Mouse (Mus musculus) G1E (cell line): ENCODE results near the gene Rcsd1. TPM values are rescaled to one million over a fixed set of nuclear protein-coding genes. Genes with fewer than 3 reads are reported as not detected.

Experiments used
- ATAC-seq: 2 replicates; pipeline ENCODE4 v1.8.0; 2016; ENCODE audit warnings: mild to moderate bottlenecking; ENCODE audit not compliant: insufficient number of reproducible peaks, poor library complexity, low FRiP score, severe bottlenecking; ENCODE audit errors: extremely low read depth
- DNase-seq: peaks from one replicate; pipeline ENCODE4 v3.0.0; 2012; ENCODE audit warnings: low spot score
- H3K27me3 ChIP-seq: 2 replicates; pipeline ENCODE4 v1.6.1; 2012; ENCODE audit warnings: mild to moderate bottlenecking, low read length, inconsistent platforms; ENCODE audit not compliant: insufficient read depth
- H3K36me3 ChIP-seq: replicated peaks from 2 replicates; pipeline ENCODE3; 2012; ENCODE audit warnings: mild to moderate bottlenecking, inconsistent platforms
- H3K4me1 ChIP-seq: 2 replicates; pipeline ENCODE4 v1.6.1; 2012; ENCODE audit warnings: low read depth, low read length, inconsistent platforms, mixed read lengths; ENCODE audit not compliant: insufficient read depth
- H3K4me3 ChIP-seq: 2 replicates; pipeline ENCODE4 v1.5.1; 2012; ENCODE audit warnings: low read depth, mild to moderate bottlenecking, inconsistent platforms, low read length, moderate library complexity, mixed read lengths
- H3K9me3 ChIP-seq: replicated peaks from 2 replicates; pipeline ENCODE4 v1.6.1; 2012; ENCODE audit warnings: inconsistent platforms
- CTCF ChIP-seq: IDR thresholded peaks from 2 replicates; pipeline ENCODE4 v1.5.1; 2012; ENCODE audit warnings: low read depth, low read length, inconsistent platforms, mixed read lengths
- GATA1 ChIP-seq: IDR thresholded peaks from 2 replicates; pipeline ENCODE4 v1.6.1; 2012; ENCODE audit warnings: borderline replicate concordance, low read length, inconsistent platforms, mixed read lengths
- GATA2 ChIP-seq: IDR thresholded peaks from 2 replicates; pipeline ENCODE4 v1.6.1; 2012; ENCODE audit warnings: low read depth, low read length, inconsistent platforms, borderline replicate concordance
- POLR2AphosphoS5 ChIP-seq: IDR thresholded peaks from 2 replicates; pipeline ENCODE4 v1.6.1; 2012; ENCODE audit warnings: low read depth, low read length, inconsistent platforms; ENCODE audit not compliant: insufficient replicate concordance
- TAL1 ChIP-seq: conservative IDR thresholded peaks from 2 replicates; pipeline ENCODE4 v1.6.1; 2012; ENCODE audit warnings: low read depth, low read length, inconsistent platforms, mixed read lengths
- polyA plus RNA-seq: library from polyadenylated mRNA; stranded (reverse); fragments of >175 nt; gene quantifications from 2 replicates; pipeline ENCODE4 v1.2.3, GENCODE M21; 2012
- total RNA-seq, 2 experiments: library from RNA; stranded (forward) in 1 of 2; stranded (reverse) in 1 of 2; fragments of 200-1000 nt in 1 of 2; fragments of >200 nt in 1 of 2; fragmentation: Nextera tagmentation in 1 of 2; gene quantifications; 2 replicates each; pipeline ENCODE4 v1.2.3; 2014 to 2017

The Rcsd1 gene
- total and polyA plus RNA-seq, 3 experiments = 15.8 to 27.3 (median 16.1) TPM

GRCm38 (mm10) chr1:165642780-165643311 is 66.7 kb downstream of the Rcsd1 start:
- H3K36me3 ChIP-seq = no peaks in the 10 kb centered on the region
- peaks cover 5% of the 10 kb centered on the region for H3K27me3 ChIP-seq
- TF ChIP-seq GATA2 (no peak), GATA1 (no peak), TAL1 (no peak), POLR2AphosphoS5 (no peak), CTCF (no peak)
- H3K4me3 ChIP-seq = peak overlapping the region; percentile 84
- DNase-seq (peak; percentile 50), ATAC-seq (peak; percentile 16; the same call in 1 of the 2 replicates)
- H3K9me3 ChIP-seq = no peaks in the 10 kb centered on the region
- peaks cover 27% of the 10 kb centered on the region for H3K4me1 ChIP-seq

- Histone ChIP-seq H3K36me3 (no peaks in the 10 kb centered on the region), H3K4me3 (peak overlapping the region; percentile 84), H3K9me3 (no peaks in the 10 kb centered on the region), H3K4me1 (peaks cover 27% of the 10 kb centered on the region), H3K27me3 (peaks cover 5% of the 10 kb centered on the region)
- ATAC-seq (peak; percentile 56), DNase-seq (peak; percentile 68)
- TF ChIP-seq TAL1 (no peak), CTCF (no peak), GATA1 (no peak), POLR2AphosphoS5 (no peak), GATA2 (no peak)
Observed at GRCm38 (mm10) chr1:165641786-165642771, 67.5 kb downstream of the Rcsd1 start.

- H3K4me1 ChIP-seq = peaks cover 28% of the 10 kb centered on the region
Observed at GRCm38 (mm10) chr1:165641271-165641771, 68.2 kb downstream of the Rcsd1 start.

GRCm38 (mm10) chr1:165636289-165636688 is 73.3 kb downstream of the Rcsd1 start:
- no peak for TF ChIP-seq CTCF
- Histone ChIP-seq H3K9me3 (no peaks in the 10 kb centered on the region), H3K4me3 (no peak overlapping the region), H3K27me3 (no peaks in the 10 kb centered on the region), H3K36me3 (peaks cover 6% of the 10 kb centered on the region), H3K4me1 (peaks cover 49% of the 10 kb centered on the region)
- no peak for DNase-seq
- ATAC-seq = no peak

More at GRCm38 (mm10) chr1:165641271-165641771, 68.2 kb downstream of the Rcsd1 start:
- no peaks in the 10 kb centered on the region for H3K36me3 ChIP-seq
- no peak for TF ChIP-seq POLR2AphosphoS5
- no peak for TF ChIP-seq CTCF
- no peak for TF ChIP-seq GATA1
- no peak for TF ChIP-seq GATA2
- TF ChIP-seq TAL1 = no peak
- peak overlapping the region; percentile 84 for H3K4me3 ChIP-seq
- peak; percentile 41; the same call in 1 of the 2 replicates for ATAC-seq
- H3K27me3 ChIP-seq = peaks cover 5% of the 10 kb centered on the region
- no peaks in the 10 kb centered on the region for H3K9me3 ChIP-seq
- no peak for DNase-seq

GRCm38 (mm10) chr1:165635055-165635897 is 74.3 kb downstream of the Rcsd1 start:
- DNase-seq (no peak), ATAC-seq (no peak)
- peaks cover 50% of the 10 kb centered on the region for H3K4me1 ChIP-seq
- no peaks in the 10 kb centered on the region for H3K9me3 ChIP-seq
- TF ChIP-seq GATA1 = no peak
- TF ChIP-seq TAL1 = no peak
- no peak for TF ChIP-seq CTCF
- no peak for TF ChIP-seq POLR2AphosphoS5
- no peak for TF ChIP-seq GATA2
- H3K27me3 ChIP-seq = no peaks in the 10 kb centered on the region
- peaks cover 9% of the 10 kb centered on the region for H3K36me3 ChIP-seq
- peak overlapping the region; percentile 90 for H3K4me3 ChIP-seq
